Mouse (Mus musculus) hindbrain, embryonic 13.5 days (tissue): ENCODE results near the gene Rpl13a. TPM values are rescaled to one million over a fixed set of nuclear protein-coding genes. Genes with fewer than 3 reads are reported as not detected.
A peak's percentile ranks its signal among the peaks of the same experiment; 100 is the strongest.
"Not testable (repeated sequence)": the region's sequence is repeated elsewhere in the genome, so short reads cannot be mapped to it uniquely, and the experiment has no call there.

ENCODE experiments used
- ATAC-seq: fragments of 200-750 bp; cut with Nextera tagmentation; 2 replicates; pipeline ENCODE4 v1.8.0; 2017; ENCODE audit warnings: moderate TSS enrichment; ENCODE audit not compliant: low FRiP score
- H3K27ac ChIP-seq: fragments of 300-500 bp; sonication (generic); 2 replicates; pipeline ENCODE4 v1.5.1; 2015; ENCODE audit warnings: inconsistent platforms, mild to moderate bottlenecking, moderate library complexity
- H3K27me3 ChIP-seq: fragments of 300-500 bp; sonication (generic); 2 replicates; pipeline ENCODE4 v1.6.1; 2015; ENCODE audit warnings: mild to moderate bottlenecking, inconsistent platforms
- H3K36me3 ChIP-seq: fragments of 300-500 bp; sonication (generic); 2 replicates; pipeline ENCODE4 v1.6.1; 2015; ENCODE audit warnings: mild to moderate bottlenecking, inconsistent platforms
- H3K4me1 ChIP-seq: fragments of 300-500 bp; sonication (generic); replicated peaks from 2 replicates; pipeline ENCODE4 v1.6.1; 2015; ENCODE audit warnings: inconsistent platforms
- H3K4me2 ChIP-seq: fragments of 300-500 bp; sonication (generic); 2 replicates; pipeline ENCODE4 v1.6.1; 2015; ENCODE audit warnings: inconsistent platforms, mild to moderate bottlenecking, moderate library complexity
- H3K4me3 ChIP-seq: fragments of 300-500 bp; sonication (generic); 2 replicates; pipeline ENCODE4 v1.5.1; 2015; ENCODE audit warnings: mild to moderate bottlenecking, inconsistent platforms
- H3K9ac ChIP-seq: fragments of 300-500 bp; sonication (generic); 2 replicates; pipeline ENCODE4 v1.6.1; 2015; ENCODE audit warnings: mild to moderate bottlenecking, inconsistent platforms
- H3K9me3 ChIP-seq: fragments of 300-500 bp; sonication (generic); 2 replicates; pipeline ENCODE4 v1.6.1; 2016; ENCODE audit warnings: inconsistent platforms
- WGBS: fragments of 180-500 bp; shearing (Covaris S2); methylation state at CpG from one replicate; pipeline ENCODE4 v1.1.7; 2015; 5-methylcytosine and 5-hydroxymethylcytosine counted together
- polyA plus RNA-seq: library from polyadenylated mRNA; unstranded; fragments of >200 nt; fragmentation: Nextera tagmentation; extraction: Ambion mirVana; gene quantifications from 2 replicates; pipeline ENCODE4 v1.2.1, GENCODE M21; 2015

Rpl13a gene
- 770 and 846 TPM in 2 replicates for polyA plus RNA-seq

- WGBS, result under 1% methylated on average over 48 of the region's 48 CpGs
- peaks cover 41% of the 10 kb centered on the region for H3K4me1 ChIP-seq
- no peaks in the 10 kb centered on the region for H3K9me3 ChIP-seq
- peak within 1 kb of the TSS; percentile 95 for H3K27ac ChIP-seq
- H3K27me3 ChIP-seq, result 0 out of 2 replicates have a peak, but pooled peaks cover 1% of the 10 kb centered on the region
- peaks cover 27% of the 10 kb centered on the region for H3K36me3 ChIP-seq
- peak; percentile 94 for ATAC-seq
- H3K9ac ChIP-seq, result peak within 1 kb of the TSS; percentile 99
- H3K4me2 ChIP-seq, result peak within 1 kb of the TSS; percentile 96
- H3K4me3 ChIP-seq, result peak within 1 kb of the TSS; percentile 92
These were observed at the start of gene Rpl13a for GRCm38 (mm10) chr7:45128624-45129246. Gene Rpl13a (minus strand): TSS chr7:45128761.

GRCm38 (mm10) chr7:45176356-45176755 is 47.8 kb upstream of the Rpl13a start:
- no peak overlapping the region for H3K27ac ChIP-seq
- H3K4me1 ChIP-seq, result peaks cover 22% of the 10 kb centered on the region
- 3% methylated on average over 30 of the region's 31 CpGs for WGBS
- peaks cover 97% of the 10 kb centered on the region for H3K27me3 ChIP-seq
- no peaks in the 10 kb centered on the region for H3K36me3 ChIP-seq
- peak overlapping the region; percentile 17 for H3K4me3 ChIP-seq
- peak overlapping the region; percentile 31 for H3K4me2 ChIP-seq
- peak overlapping the region; percentile 39; the same call in 1 of the 2 replicates for H3K9ac ChIP-seq
- no peak for ATAC-seq
- H3K9me3 ChIP-seq, result no peaks in the 10 kb centered on the region

GRCm38 (mm10) chr7:45175929-45176328 is 47.4 kb upstream of the Rpl13a start:
- H3K27ac ChIP-seq, result no peak overlapping the region
- no peaks in the 10 kb centered on the region for H3K9me3 ChIP-seq
- no peak for ATAC-seq
- H3K4me2 ChIP-seq, result peak overlapping the region; percentile 31
- H3K4me3 ChIP-seq, result peak overlapping the region; percentile 17
- peaks cover 18% of the 10 kb centered on the region for H3K4me1 ChIP-seq
- no peaks in the 10 kb centered on the region for H3K36me3 ChIP-seq
- WGBS, result 1% methylated on average over 23 of the region's 23 CpGs
- H3K9ac ChIP-seq, result 0 out of 2 replicates have a peak overlapping the region, but pooled peaks have one; percentile 39
- peaks cover 97% of the 10 kb centered on the region for H3K27me3 ChIP-seq

- Histone ChIP-seq H3K36me3 (no peaks in the 10 kb centered on the region), H3K4me1 (peaks cover 17% of the 10 kb centered on the region), H3K9ac (no peak overlapping the region), H3K9me3 (no peaks in the 10 kb centered on the region), H3K27ac (no peak overlapping the region), H3K27me3 (peaks cover 97% of the 10 kb centered on the region), H3K4me2 (no peak overlapping the region), H3K4me3 (no peak overlapping the region)
- ATAC-seq, result no peak
- 2% methylated on average over 13 of the region's 13 CpGs for WGBS
These were observed 46.8 kb upstream of the Rpl13a start for GRCm38 (mm10) chr7:45175398-45175797.

- Histone ChIP-seq H3K36me3 (no peaks in the 10 kb centered on the region), H3K4me3 (0 out of 2 replicates have a peak overlapping the region, but pooled peaks have one; percentile 9), H3K27ac (no peak overlapping the region), H3K4me1 (peaks cover 17% of the 10 kb centered on the region), H3K9me3 (0 out of 2 replicates have a peak, but pooled peaks cover 1% of the 10 kb centered on the region), H3K9ac (no peak overlapping the region), H3K4me2 (peak overlapping the region; percentile 31; the same call in 1 of the 2 replicates), H3K27me3 (peaks cover 97% of the 10 kb centered on the region)
- ATAC-seq, result no peak
- WGBS, result 6% methylated on average over 20 of the region's 29 CpGs
These were observed 46.2 kb upstream of the Rpl13a start for GRCm38 (mm10) chr7:45174567-45175280.

- Histone ChIP-seq H3K4me1 (peaks cover 19% of the 10 kb centered on the region), H3K27me3 (peaks cover 97% of the 10 kb centered on the region)
- not testable (repeated sequence) for H3K27ac ChIP-seq, H3K9me3 ChIP-seq, ATAC-seq, H3K36me3 ChIP-seq, H3K9ac ChIP-seq, H3K4me3 ChIP-seq, H3K4me2 ChIP-seq
- WGBS, result 55% methylated on average over 1 of the region's 1 CpGs
These were observed 45.2 kb upstream of the Rpl13a start for GRCm38 (mm10) chr7:45173772-45174171.

- H3K4me3 ChIP-seq, result no peak overlapping the region
- 58% methylated on average over 7 of the region's 7 CpGs for WGBS
These were observed 44.4 kb upstream of the Rpl13a start for GRCm38 (mm10) chr7:45172974-45173373.

GRCm38 (mm10) chr7:45169495-45169894 is 40.9 kb upstream of the Rpl13a start:
- WGBS, result 88% methylated on average over 3 of the region's 3 CpGs
- no peaks in the 10 kb centered on the region for H3K36me3 ChIP-seq
- H3K27ac ChIP-seq, result no peak overlapping the region
- 0 out of 2 replicates have a peak, but pooled peaks cover 5% of the 10 kb centered on the region for H3K9me3 ChIP-seq
- H3K4me1 ChIP-seq, result peaks cover 20% of the 10 kb centered on the region
- H3K27me3 ChIP-seq, result peaks cover 97% of the 10 kb centered on the region
- no peak overlapping the region for H3K4me3 ChIP-seq
- H3K9ac ChIP-seq, result no peak overlapping the region
- ATAC-seq, result no peak
- no peak overlapping the region for H3K4me2 ChIP-seq

More at GRCm38 (mm10) chr7:45172974-45173373, 44.4 kb upstream of the Rpl13a start:
- ATAC-seq, result no peak
- H3K27ac ChIP-seq, result no peak overlapping the region
- no peak overlapping the region for H3K9ac ChIP-seq
- peaks cover 97% of the 10 kb centered on the region for H3K27me3 ChIP-seq
- H3K36me3 ChIP-seq, result no peaks in the 10 kb centered on the region
- peaks cover 27% of the 10 kb centered on the region for H3K4me1 ChIP-seq
- H3K4me2 ChIP-seq, result no peak overlapping the region
- 0 out of 2 replicates have a peak, but pooled peaks cover 5% of the 10 kb centered on the region for H3K9me3 ChIP-seq

GRCm38 (mm10) chr7:45168656-45169055 is 40.1 kb upstream of the Rpl13a start:
- H3K4me2 ChIP-seq, result peak overlapping the region; percentile 36
- H3K27ac ChIP-seq, result no peak overlapping the region
- H3K36me3 ChIP-seq, result no peaks in the 10 kb centered on the region
- WGBS, result 4% methylated on average over 24 of the region's 24 CpGs
- 0 out of 2 replicates have a peak, but pooled peaks cover 5% of the 10 kb centered on the region for H3K9me3 ChIP-seq
- no peak; the same call in 1 of the 2 replicates for ATAC-seq
- H3K9ac ChIP-seq, result peak overlapping the region; percentile 39
- peak overlapping the region; percentile 17 for H3K4me3 ChIP-seq
- H3K4me1 ChIP-seq, result peaks cover 26% of the 10 kb centered on the region
- H3K27me3 ChIP-seq, result peaks cover 97% of the 10 kb centered on the region

GRCm38 (mm10) chr7:45167761-45168445 is 39.3 kb upstream of the Rpl13a start:
- Histone ChIP-seq H3K4me1 (peaks cover 27% of the 10 kb centered on the region), H3K9me3 (0 out of 2 replicates have a peak, but pooled peaks cover 5% of the 10 kb centered on the region), H3K4me3 (0 out of 2 replicates have a peak overlapping the region, but pooled peaks have one; percentile 5), H3K36me3 (no peaks in the 10 kb centered on the region), H3K4me2 (0 out of 2 replicates have a peak overlapping the region, but pooled peaks have one; percentile 11), H3K27me3 (peaks cover 99% of the 10 kb centered on the region), H3K9ac (peak overlapping the region; percentile 39), H3K27ac (no peak overlapping the region)
- ATAC-seq, result no peak
- WGBS, result 2% methylated on average over 19 of the region's 19 CpGs

GRCm38 (mm10) chr7:45166950-45167401 is 38.4 kb upstream of the Rpl13a start:
- Histone ChIP-seq H3K27ac (no peak overlapping the region), H3K9ac (no peak overlapping the region), H3K36me3 (no peaks in the 10 kb centered on the region), H3K4me3 (no peak overlapping the region), H3K4me2 (no peak overlapping the region), H3K4me1 (peaks cover 35% of the 10 kb centered on the region), H3K27me3 (peaks cover 97% of the 10 kb centered on the region), H3K9me3 (0 out of 2 replicates have a peak, but pooled peaks cover 5% of the 10 kb centered on the region)
- 26% methylated on average over 10 of the region's 10 CpGs for WGBS
- ATAC-seq, result no peak
